Mouse (Mus musculus) liver, postnatal 0 days (tissue): ENCODE results near the gene Gm10188.

Experiments used
- CTCF ChIP-seq: sonication (generic); IDR thresholded peaks from 2 replicates; pipeline ENCODE4 v1.5.1; 2016; ENCODE audit warnings: antibody characterized with exemption, low read depth
- EP300 ChIP-seq: IDR thresholded peaks from 2 replicates; pipeline ENCODE4 v1.6.1; 2016; ENCODE audit warnings: antibody characterized with exemption, low read depth, mild to moderate bottlenecking

DNA sequence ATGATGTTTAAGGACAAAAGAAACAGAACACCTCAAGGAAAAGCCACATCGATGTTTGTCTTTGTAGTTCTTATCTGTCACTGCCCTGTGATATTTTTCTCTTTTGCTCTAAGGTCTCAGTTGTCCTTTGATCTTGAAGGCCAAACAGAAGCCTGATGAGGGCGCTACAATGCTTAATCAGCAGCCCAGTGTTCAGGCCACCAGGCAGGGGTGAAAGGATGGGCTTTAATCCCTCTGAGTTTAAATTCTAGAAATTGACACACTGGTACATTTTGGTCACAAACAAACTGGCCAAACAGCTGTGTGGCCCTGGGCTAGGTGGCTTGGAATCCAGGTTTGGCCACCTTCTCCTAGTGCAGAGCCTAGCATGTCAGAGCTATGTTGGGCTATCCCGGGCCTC is 47.1 kb upstream of the Gm10188 start:
- TF ChIP-seq CTCF (no peak), EP300 (no peak)
